In the genomic region with DNA sequence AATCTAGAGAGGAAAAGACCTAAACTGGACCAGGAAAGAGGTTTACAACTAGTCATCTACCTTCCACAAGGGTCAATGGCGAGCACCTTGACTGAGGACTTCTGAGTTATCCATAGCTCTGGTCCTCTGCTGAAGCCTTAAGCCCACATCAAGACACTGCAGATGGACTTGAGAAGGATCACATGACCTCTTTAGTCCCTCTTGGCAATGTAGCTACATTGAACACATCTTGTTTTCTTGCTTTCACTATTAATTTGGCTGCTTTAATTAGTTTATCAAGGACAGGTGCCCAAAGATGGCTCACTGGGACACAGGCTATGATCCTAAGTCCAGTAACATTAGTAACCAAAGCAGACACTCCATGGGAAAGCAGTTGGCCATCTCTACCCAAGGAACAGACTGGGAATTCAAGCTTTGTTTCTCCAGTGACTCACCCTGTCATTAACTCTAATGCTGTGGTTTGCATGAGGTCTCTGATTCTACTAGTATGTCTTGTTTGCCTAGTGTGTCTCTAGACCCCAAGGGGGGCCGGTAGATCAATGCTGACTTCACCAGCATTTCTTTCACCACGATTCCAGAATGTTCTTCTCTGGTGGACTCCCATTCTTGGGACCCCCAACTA, we compare ENCODE assay signal across 36 mouse cellular contexts. TPM values are rescaled to one million over a fixed set of nuclear protein-coding genes. Genes with fewer than 3 reads are reported as not detected.
"Had no signal": no experiment of that assay in that cellular context is flagged by ENCODE, and none has a peak within 500 bp of the region (broad histone marks: within the 10 kb centered on the region; RNA-seq: fewer than 3 reads in every experiment).

No protein-coding gene starts in this region.

- ATAC-seq: hindbrain, postnatal 0 days; intestine, embryonic 16.5 days had no signal

- H3K9ac ChIP-seq: heart, embryonic 13.5 days; heart, embryonic 15.5 days; hindbrain, embryonic 13.5 days; hindbrain, embryonic 15.5 days; kidney, embryonic 15.5 days; limb, embryonic 12.5 days; liver, embryonic 13.5 days; liver, embryonic 15.5 days had no signal

- H3K27ac ChIP-seq: heart, adult 2 months; heart, embryonic 13.5 days; heart, embryonic 15.5 days; hindbrain, embryonic 13.5 days; hindbrain, embryonic 15.5 days; hindbrain, postnatal 0 days; kidney, embryonic 15.5 days; kidney, postnatal 0 days; layer of hippocampus, adult 2 months; left cerebral cortex, adult 2 months; limb, embryonic 10.5 days; limb, embryonic 12.5 days; liver, embryonic 13.5 days; liver, embryonic 15.5 days had no signal

- DNase-seq: gastrocnemius, postnatal 14 days; gastrocnemius, postnatal 36 days; heart, adult 11 months; heart, adult 2 months; heart, postnatal 14 days; heart, postnatal 36 days; kidney, adult 11 months; kidney, adult 2 months; kidney, adult 9 months; kidney, postnatal 14 days; kidney, postnatal 36 days; liver; liver, embryonic 13.5 days had no signal

- H3K36me3 ChIP-seq: heart, embryonic 13.5 days; heart, embryonic 15.5 days; hindbrain, embryonic 13.5 days; hindbrain, embryonic 15.5 days; kidney, embryonic 15.5 days; limb, embryonic 10.5 days; limb, embryonic 12.5 days; liver, embryonic 13.5 days; liver, embryonic 15.5 days had no signal

- H3K4me3 ChIP-seq: heart, adult 2 months; heart, embryonic 13.5 days; heart, embryonic 15.5 days; hindbrain, embryonic 13.5 days; hindbrain, embryonic 15.5 days; kidney, embryonic 15.5 days; layer of hippocampus, adult 2 months; left cerebral cortex, adult 2 months; limb, embryonic 10.5 days; limb, embryonic 12.5 days; liver, embryonic 13.5 days; liver, embryonic 15.5 days had no signal

- H3K9me3 ChIP-seq: heart, embryonic 13.5 days; heart, embryonic 15.5 days; hindbrain, embryonic 13.5 days; hindbrain, embryonic 15.5 days; kidney, embryonic 15.5 days; limb, embryonic 10.5 days; liver, embryonic 15.5 days had no signal

- H3K4me1 ChIP-seq: heart, embryonic 13.5 days; heart, embryonic 15.5 days; hindbrain, embryonic 13.5 days; hindbrain, embryonic 15.5 days; limb, embryonic 12.5 days had no signal

- H3K4me2 ChIP-seq: heart, embryonic 11.5 days; heart, embryonic 13.5 days; heart, embryonic 15.5 days; hindbrain, embryonic 13.5 days; hindbrain, embryonic 15.5 days; kidney, embryonic 15.5 days; limb, embryonic 12.5 days; liver, embryonic 11.5 days; liver, embryonic 13.5 days; liver, embryonic 15.5 days had no signal

- H3K27me3 ChIP-seq: heart, embryonic 13.5 days; heart, embryonic 15.5 days; hindbrain, embryonic 13.5 days; hindbrain, embryonic 15.5 days; kidney, embryonic 15.5 days; limb, embryonic 12.5 days had no signal

RNA-seq across cellular contexts. Expression of a gene that starts 25.3 kb away (rescaled TPM):
- total RNA-seq: gastrocnemius, adult 18-20 months; gastrocnemius, postnatal 14 days; heart, adult 2 months; heart, postnatal 36 days; hindbrain, postnatal 0 days; layer of hippocampus, adult 2 months; layer of hippocampus, postnatal 25 days; left cerebral cortex, adult 2 months; left cerebral cortex, postnatal 14 days; left cerebral cortex, postnatal 36 days had no signal
- polyA plus RNA-seq: heart, embryonic 11.5 days; heart, embryonic 13.5 days; heart, postnatal 0 days; hindbrain, embryonic 11.5 days; hindbrain, embryonic 13.5 days; hindbrain, embryonic 15.5 days; intestine, embryonic 14.5 days; intestine, embryonic 16.5 days; limb, embryonic 10.5 days; limb, embryonic 12.5 days; limb, embryonic 14.5 days; liver, embryonic 11.5 days; liver, embryonic 15.5 days had no signal
